Mouse (Mus musculus) gastrocnemius, postnatal 14 days (tissue): ENCODE results near the gene Rassf8. TPM values are rescaled to one million over a fixed set of nuclear protein-coding genes. Genes with fewer than 3 reads are reported as not detected.

Source experiments
- DNase-seq: peaks from one replicate; pipeline ENCODE4 v3.0.0; 2021; ENCODE audit warnings: mixed read lengths
- intact Hi-C: fragments of 180-260 bp; cut with DNase I; formaldehyde crosslinking; loops from one replicate; pipeline ENCODE4 v1.15.1; 2025; ENCODE audit warnings: low total_unique reads
- total RNA-seq, 2 experiments: library from RNA; stranded (reverse); gene quantifications; 2 replicates each; pipeline ENCODE4 v1.2.3; 2021

The Rassf8 gene
- total RNA-seq, 2 experiments from 2014 or later = 29.7 to 34.8 TPM

DNA sequence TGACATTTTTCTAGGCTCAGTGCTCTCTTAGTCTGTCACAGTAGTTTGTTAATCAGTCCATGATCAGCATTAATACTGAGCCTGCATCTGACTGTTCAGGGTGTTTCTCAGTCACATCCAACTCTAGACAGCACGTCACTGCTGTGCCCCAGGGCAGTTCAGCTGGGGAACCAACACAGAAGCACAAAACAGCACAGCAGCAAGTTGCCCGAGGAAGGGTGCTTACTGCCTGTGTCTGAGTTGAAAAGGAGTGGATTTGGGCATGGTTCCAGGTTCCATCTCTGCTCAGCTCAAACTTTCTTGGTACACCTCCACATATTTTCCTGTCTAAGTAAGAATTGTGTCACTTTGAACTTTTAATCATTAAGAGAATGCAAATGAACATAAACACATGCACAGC, 60.2 kb downstream of the Rassf8 start:
- DNase-seq = no peak
- intact Hi-C loops = no loop called here

GRCm38 (mm10) chr6:145807929-145808328, 61.4 kb downstream of the Rassf8 start:
- intact Hi-C loops = no loop called here
- DNase-seq = no peak

DNA sequence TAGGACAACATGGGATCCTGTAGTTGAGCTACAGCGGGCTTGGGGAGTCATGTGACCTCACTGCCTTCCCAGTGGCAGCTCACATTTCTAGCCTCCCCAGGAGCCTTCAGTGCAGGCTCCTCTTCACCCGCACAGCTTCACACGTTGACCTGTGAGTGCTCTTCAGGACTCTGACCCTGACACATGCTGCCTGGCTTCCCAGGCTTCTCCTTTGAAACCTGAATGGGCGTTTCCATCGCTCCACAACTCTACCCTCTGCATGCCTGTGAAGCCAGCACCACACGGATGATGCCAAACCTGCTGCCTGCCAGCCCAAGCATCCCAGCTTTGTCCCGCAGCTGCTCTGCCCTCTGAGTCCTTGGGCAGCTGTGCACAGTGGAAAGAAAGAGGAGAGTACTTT, 63.0 kb downstream of the Rassf8 start:
- intact Hi-C loops = no loop called here
- no peak for DNase-seq

DNA sequence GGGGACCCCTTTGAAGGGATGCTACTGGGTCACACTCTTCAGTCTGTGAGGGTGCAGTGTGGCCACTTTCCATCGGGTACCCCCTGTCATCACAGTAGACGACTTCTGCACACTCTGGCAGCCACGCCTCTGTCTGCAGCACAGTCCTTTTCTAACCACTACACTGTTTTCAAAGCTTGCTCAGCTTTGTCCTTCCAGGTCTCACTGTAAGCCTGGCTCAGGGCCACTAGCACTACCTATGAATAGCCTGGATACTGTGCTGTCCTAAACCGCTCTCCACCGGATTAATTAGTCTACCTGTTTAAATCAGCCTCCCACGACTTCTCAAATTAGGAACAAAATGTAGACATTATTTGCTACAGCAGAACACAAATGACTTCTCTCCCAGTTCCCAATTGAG, 63.5 kb downstream of the Rassf8 start:
- intact Hi-C loops = loop anchor here (10.0 kb wide), 1 partner anchor 445 kb away; no protein-coding TSS in a partner anchor
- DNase-seq = no peak

DNA sequence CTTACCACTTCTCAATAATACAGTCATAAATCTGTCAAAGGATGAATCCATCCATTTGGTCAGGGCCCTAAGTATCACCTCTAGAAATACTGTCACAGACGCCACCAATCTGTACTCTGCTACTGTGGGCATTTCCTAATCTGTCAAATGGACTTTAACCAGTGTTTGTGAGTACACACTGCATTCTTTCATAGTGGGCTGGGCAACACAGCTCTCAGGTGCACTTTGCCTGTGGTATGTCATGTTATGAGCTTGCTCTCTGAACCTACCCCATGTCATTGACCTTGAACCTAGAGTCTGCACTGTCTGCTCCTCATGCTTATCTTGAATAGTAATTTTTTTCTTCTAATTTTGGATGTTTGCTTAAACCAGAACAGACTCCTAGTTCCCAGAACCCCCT, 64.6 kb downstream of the Rassf8 start:
- no peak for DNase-seq
- intact Hi-C loops = loop anchor here (10.0 kb wide), 1 partner anchor 446 kb away; no protein-coding TSS in a partner anchor

DNA sequence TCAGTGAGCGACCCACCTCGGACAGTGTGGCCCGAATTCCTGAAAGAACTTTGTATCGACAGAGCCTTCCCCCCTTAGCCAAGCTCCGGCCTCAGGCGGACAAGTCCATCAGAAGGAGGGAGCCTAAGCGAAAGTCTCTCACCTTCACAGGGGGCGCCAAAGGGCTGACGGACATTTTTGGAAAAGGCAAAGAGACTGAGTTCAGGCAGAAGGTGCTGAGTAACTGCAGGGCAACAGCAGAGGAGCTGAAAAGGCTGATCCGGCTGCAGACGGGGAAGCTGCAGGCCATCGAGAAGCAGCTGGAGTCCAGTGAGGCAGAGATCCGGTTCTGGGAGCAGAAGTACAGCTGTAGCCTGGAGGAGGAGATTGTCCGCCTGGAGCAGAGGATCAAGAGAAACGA, 68.7 kb downstream of the Rassf8 start:
- no peak for DNase-seq
- intact Hi-C loops = loop anchor here (10.0 kb wide), 1 partner anchor 450 kb away; no protein-coding TSS in a partner anchor

DNA sequence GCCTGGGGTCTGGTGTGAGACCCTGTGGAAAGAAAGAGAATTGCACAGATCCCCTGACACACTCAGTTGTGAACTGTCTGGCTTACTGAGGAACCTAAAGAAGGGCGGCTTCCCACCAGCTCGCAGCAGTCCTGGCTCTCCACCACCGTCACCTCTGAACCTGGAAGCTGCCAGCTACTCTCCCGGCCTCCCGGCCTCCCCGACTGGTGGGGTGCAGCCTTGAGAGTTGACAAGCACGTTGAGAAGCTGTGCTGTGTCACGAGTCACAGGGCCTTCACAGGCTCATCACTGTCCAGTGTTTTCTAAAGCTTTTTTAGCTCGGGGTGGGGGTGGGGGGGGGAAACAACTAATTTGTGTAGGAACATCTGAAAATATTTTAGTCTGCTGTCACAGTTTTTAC, 72.6 kb downstream of the Rassf8 start:
- intact Hi-C loops = loop anchor here (10.0 kb wide), 1 partner anchor 454 kb away; no protein-coding TSS in a partner anchor
- no peak for DNase-seq

DNA sequence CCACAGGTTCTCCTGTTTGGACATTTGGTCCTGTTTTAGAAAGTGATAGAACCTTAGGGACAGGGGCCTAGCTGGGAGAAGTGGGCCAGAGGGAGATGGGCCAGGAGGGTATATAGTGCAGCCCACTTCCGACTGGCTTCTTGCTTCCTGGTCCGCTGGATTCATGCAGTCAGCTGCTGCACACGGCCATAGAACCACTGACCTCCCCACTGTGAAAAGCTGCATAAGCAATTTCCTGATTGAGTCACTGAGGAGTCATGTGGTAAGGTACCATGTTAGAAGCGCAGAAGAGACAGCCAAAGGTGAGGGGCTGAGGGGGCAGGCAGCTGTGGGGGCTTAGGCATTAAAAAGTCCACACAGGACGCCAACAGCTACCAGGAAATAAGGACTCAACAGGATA, 75.7 kb downstream of the Rassf8 start:
- intact Hi-C loops = loop anchor here (10.0 kb wide), 1 partner anchor 523 kb away; no protein-coding TSS in a partner anchor
- no peak for DNase-seq

DNA sequence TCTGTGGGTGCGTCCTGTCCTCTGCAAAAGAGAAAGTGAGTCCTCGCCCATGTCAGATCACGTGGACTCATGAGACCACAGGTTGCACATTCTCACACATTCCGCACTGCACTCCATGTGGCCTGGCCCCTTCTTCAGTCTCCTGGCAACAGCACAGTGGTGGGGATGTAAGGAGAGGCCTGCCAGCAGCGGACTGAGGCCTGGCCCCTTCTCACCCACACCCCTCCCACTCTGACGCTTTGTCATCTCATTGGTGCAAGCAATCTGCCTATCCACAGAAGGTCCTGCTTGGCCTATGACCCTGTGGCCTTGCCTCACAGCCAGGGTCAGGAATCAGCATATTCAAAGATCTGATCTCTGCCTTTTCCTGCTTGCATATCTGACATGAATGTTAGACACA, 76.6 kb downstream of the Rassf8 start:
- intact Hi-C loops = loop anchor here (10.0 kb wide), 1 partner anchor 522 kb away; no protein-coding TSS in a partner anchor
- no peak for DNase-seq

DNA sequence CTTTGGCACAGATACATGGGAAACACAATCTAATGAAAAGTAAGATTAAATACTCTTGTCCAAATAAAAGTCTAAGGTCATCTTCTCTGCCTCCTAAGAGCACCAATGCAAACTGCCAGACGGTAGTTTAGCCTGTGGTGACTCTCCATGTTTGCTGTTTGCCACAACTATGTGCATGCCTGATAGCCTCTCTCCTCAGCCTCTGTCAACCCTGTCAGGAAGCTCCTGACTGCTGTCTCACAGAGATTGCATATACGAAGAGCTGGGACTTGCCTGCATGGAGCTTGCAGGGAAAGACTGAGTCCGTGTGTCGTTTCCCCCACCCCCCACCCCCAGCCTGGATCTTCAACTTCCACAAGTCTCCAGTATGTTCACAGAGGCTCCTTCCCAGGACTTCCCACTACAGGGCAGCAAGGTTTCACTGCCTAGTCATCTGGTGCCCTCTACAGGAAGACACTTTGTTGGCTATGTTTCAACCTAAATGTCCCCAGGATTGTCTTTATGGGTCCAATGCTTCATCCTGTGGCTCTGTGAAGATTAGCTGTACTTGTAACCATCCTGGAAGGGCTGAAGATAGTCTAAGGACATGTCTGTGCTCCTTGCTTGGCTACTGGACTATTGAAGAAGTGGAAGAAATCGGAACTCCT, 77.2 kb downstream of the Rassf8 start:
- no peak for DNase-seq
- intact Hi-C loops = loop anchor here (10.0 kb wide), 1 partner anchor 521 kb away; no protein-coding TSS in a partner anchor

- DNase-seq = no peak
- intact Hi-C loops = loop anchor here (10.0 kb wide), 1 partner anchor 518 kb away; no protein-coding TSS in a partner anchor
These were observed 79.8 kb downstream of the Rassf8 start for GRCm38 (mm10) chr6:145826305-145826704.

DNA sequence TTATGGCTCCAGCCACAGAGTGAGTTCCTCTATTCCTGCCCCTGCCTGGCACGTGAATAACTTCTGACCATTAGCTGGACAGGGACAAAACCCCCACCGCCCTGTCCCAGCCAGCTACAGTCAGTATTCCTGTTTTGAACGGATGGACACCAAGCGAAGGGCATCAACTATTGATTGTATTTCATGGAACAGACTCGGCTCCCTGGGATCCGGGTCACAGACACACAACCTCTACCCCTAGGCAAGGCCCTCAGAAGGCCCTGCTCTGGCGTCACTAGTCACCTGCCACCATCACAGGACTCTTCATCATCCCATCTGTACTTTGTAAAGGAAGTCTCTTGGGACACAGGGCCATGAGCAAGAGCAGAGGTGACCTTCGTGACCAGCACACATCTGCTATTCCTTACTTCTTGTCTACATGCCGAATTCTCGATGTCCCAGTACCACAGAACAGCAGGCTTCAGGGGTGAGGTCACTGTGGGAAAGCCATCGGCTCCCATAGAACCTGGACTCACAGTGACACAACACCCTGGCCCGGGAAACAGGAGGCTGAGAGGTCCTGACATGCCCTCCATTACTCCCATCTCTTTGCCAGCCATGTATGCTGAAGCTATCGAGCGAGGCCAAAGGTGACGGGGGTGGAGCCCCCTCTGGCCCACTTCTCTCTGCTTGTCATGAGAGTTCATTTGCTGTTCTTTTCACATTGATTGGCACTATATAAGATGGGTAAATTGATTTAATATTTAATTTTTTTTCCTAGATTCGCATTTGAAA, 82.7 kb downstream of the Rassf8 start:
- intact Hi-C loops = loop anchor here (10.0 kb wide), 1 partner anchor 516 kb away; no protein-coding TSS in a partner anchor

DNA sequence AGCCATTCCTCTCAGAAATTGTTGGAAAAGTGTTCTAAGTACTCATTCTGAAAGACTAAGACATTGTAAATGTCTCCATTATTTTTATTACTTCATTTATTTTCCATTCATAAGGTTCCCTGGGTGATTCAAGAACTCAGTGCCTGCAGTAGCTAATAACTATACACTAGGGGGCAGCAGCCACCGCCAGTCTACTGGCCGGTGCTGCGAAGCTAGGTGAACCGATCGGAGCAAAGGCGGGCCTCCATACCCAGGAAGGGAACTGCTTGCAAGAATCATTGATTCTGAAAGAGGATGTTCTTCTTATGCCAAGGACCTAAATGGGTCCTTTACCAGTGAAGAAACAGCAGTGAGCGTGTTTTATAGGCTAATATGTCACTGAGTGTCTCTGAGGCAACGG, 83.6 kb downstream of the Rassf8 start:
- intact Hi-C loops = loop anchor here (5.0 to 10.0 kb wide), 2 partner anchors 442 to 585 kb away; no protein-coding TSS in a partner anchor
- DNase-seq = peak; percentile 72

More for the DNA sequence above, 82.7 kb downstream of the Rassf8 start:
- DNase-seq = no peak

- intact Hi-C loops = loop anchor here (5.0 to 10.0 kb wide), 2 partner anchors 442 to 584 kb away; no protein-coding TSS in a partner anchor
- DNase-seq = no peak
These were observed 84.1 kb downstream of the Rassf8 start for GRCm38 (mm10) chr6:145830617-145831016.

DNA sequence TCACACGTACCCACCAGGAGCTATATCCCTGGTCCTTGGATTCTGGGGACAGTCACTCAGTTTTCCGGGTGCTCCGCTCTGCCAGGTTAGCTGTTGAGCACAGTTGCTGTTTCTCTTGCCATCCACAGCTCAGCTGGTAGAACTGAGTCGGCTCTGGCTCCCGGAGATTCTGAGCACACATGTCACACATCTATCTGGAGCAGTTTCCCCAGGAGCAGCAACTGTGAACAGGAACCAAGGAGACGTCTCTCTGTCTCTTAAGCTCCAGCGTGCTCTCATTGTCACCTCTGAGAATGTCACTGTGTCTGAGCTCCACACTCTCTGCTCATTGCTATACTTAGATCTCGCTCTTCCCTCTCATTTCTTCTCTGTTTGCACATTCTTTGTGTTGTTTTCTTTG, 86.4 kb downstream of the Rassf8 start:
- DNase-seq = no peak
- intact Hi-C loops = loop anchor here (5.0 to 10.0 kb wide), 2 partner anchors 439 to 582 kb away; no protein-coding TSS in a partner anchor

DNA sequence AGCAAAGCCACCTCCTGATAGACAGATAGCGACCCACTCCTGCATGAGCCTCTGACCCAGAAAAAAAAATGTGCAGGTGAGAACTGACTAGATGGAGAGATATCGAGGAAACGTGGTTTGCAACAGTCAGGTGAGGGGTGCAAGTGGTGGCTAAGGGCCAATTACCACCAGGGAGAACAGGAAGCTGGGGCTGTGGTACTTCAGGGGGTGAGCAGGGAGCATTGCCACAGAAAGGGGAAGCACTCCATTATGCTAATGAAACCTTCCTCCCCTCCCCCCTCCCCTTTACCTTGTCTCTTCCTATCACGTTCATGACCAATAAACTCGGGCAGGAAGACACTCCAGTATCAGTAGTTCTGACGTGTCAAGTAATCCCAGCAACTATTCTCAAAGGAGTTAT, 88.8 kb downstream of the Rassf8 start:
- intact Hi-C loops = loop anchor here (10.0 kb wide), 1 partner anchor 579 kb away; no protein-coding TSS in a partner anchor

DNA sequence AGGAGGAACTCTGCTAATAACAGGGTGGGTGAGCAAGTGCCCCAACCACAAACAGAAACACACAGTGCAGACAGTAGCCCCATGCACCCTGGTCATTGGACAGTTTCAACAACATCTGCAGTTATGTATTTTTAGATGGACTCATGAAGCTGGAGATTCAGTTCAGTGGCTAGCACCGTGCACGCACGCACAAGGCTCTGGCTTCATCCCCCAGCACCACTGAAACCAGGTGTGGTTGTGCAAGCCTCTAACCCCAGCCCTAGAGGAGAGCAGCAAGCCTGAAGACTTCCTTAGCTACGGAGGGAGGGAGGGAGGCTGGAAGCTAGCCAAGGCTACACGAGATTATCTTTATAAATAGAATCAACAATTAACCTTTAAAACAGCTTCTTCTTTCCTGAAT, 99.1 kb downstream of the Rassf8 start:
- no peak for DNase-seq
- intact Hi-C loops = no loop called here

More for the DNA sequence above, 88.8 kb downstream of the Rassf8 start:
- no peak for DNase-seq

GRCm38 (mm10) chr6:145846076-145846475, 99.5 kb downstream of the Rassf8 start:
- DNase-seq = no peak
- intact Hi-C loops = no loop called here

- intact Hi-C loops = no loop called here
- DNase-seq = no peak
These were observed 100.4 kb downstream of the Rassf8 start for GRCm38 (mm10) chr6:145846948-145847347.

DNA sequence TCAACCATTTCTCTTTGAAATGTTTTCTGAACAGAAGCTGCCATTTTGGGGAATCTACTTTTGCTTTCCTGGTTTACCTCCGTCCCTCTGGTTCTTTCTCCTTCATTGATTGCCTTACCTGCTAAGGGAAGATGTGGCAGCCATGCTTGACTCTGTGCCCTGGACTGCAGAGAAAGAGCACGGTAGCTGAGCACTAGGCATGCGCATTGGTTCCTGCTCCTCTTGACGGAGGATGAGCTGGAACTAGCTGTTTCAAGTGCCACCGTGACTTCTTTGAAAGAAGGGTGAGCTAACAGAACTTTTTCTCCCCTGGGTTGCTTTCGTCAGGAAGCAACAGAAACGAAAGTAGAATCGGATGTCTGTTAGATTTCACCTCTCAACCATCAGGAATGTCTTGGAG, 101.1 kb downstream of the Rassf8 start:
- DNase-seq = no peak
- intact Hi-C loops = no loop called here
